Mouse (Mus musculus) MEL (cell line): ENCODE data around the gene Tex261. TPM values are rescaled to one million over a fixed set of nuclear protein-coding genes. Genes with fewer than 3 reads are reported as not detected.
A peak's percentile ranks its signal among the peaks of the same experiment; 100 is the strongest.

Experiments used
- DNase-seq: peaks from one replicate; pipeline ENCODE4 v3.0.0; 2011; ENCODE audit warnings: low read depth, low spot score
- H3K27ac ChIP-seq: 2 replicates; pipeline ENCODE4 v1.5.1; 2012; ENCODE audit warnings: low read depth, mild to moderate bottlenecking, control low read depth, low read length, moderate library complexity; ENCODE audit not compliant: control insufficient read depth
- H3K27me3 ChIP-seq, 2 experiments: fragments of 150-350 bp in 1 of 2; sonication (generic) in 1 of 2; 2 replicates each; pipeline ENCODE4 v1.6.1; 2012; ENCODE audit warnings: low read length in 2 of 2, mild to moderate bottlenecking in 2 of 2, improper control_type of control experiment in 1 of 2, moderate library complexity in 1 of 2; ENCODE audit not compliant: insufficient read depth in 2 of 2, control insufficient read depth in 1 of 2
- H3K36me3 ChIP-seq, 2 experiments: 2 replicates each; pipeline ENCODE4 v1.6.1; 2012 to 2014; ENCODE audit warnings: low read length in 2 of 2, improper control_type of control experiment in 1 of 2, inconsistent platforms in 1 of 2, mild to moderate bottlenecking in 1 of 2; ENCODE audit not compliant: insufficient read depth in 2 of 2, control insufficient read depth in 1 of 2
- H3K4me1 ChIP-seq, 2 experiments: fragments of 150-350 bp in 1 of 2; sonication (generic) in 1 of 2; 2 replicates each; pipeline ENCODE4 v1.6.1; 2012; ENCODE audit warnings: low read length in 2 of 2, improper control_type of control experiment in 1 of 2, mild to moderate bottlenecking in 1 of 2; ENCODE audit not compliant: insufficient read depth in 2 of 2, control insufficient read depth in 1 of 2
- H3K4me3 ChIP-seq, 2 experiments: fragments of 150-350 bp in 1 of 2; sonication (generic) in 1 of 2; 2 replicates each; pipeline ENCODE4 v1.5.1; 2012; ENCODE audit warnings: low read depth in 2 of 2, low read length in 2 of 2, mild to moderate bottlenecking in 2 of 2, moderate library complexity in 2 of 2, control low read depth in 1 of 2, improper control_type of control experiment in 1 of 2; ENCODE audit not compliant: control insufficient read depth in 1 of 2, insufficient read depth in 1 of 2
- H3K79me2 ChIP-seq: 2 replicates; pipeline ENCODE4 v1.6.1; 2012; ENCODE audit warnings: mild to moderate bottlenecking, low read length, moderate library complexity; ENCODE audit not compliant: control insufficient read depth, poor library complexity, insufficient read depth
- H3K9ac ChIP-seq: 2 replicates; pipeline ENCODE4 v1.6.1; 2012; ENCODE audit warnings: low read depth, mild to moderate bottlenecking, control low read depth, low read length, moderate library complexity; ENCODE audit not compliant: control insufficient read depth, poor library complexity, severe bottlenecking
- H3K9me3 ChIP-seq: fragments of 150-350 bp; sonication (generic); replicated peaks from 2 replicates; pipeline ENCODE4 v1.6.1; 2012; ENCODE audit warnings: mild to moderate bottlenecking, low read length, improper control_type of control experiment, moderate library complexity; ENCODE audit not compliant: insufficient read depth
- CHD1 ChIP-seq: IDR thresholded peaks from 2 replicates; pipeline ENCODE4 v1.6.1; 2012; ENCODE audit warnings: low read depth, mild to moderate bottlenecking, inconsistent platforms, low read length, improper control_type of control experiment
- CHD2 ChIP-seq: IDR thresholded peaks from 2 replicates; pipeline ENCODE4 v1.6.1; 2011; ENCODE audit warnings: low read length, improper control_type of control experiment
- CTCF ChIP-seq, 3 experiments: IDR thresholded peaks in 2 of 3; conservative IDR thresholded peaks in 1 of 3; 2 replicates each; pipeline ENCODE4 v1.5.1; 2011 to 2012; ENCODE audit warnings: low read length in 3 of 3, low read depth in 2 of 3, mild to moderate bottlenecking in 2 of 3, improper control_type of control experiment in 1 of 3, inconsistent platforms in 1 of 3, mixed read lengths in 1 of 3, moderate library complexity in 1 of 3; ENCODE audit not compliant: control insufficient read depth in 1 of 3, insufficient read depth in 1 of 3, poor library complexity in 1 of 3, severe bottlenecking in 1 of 3
- E2F4 ChIP-seq: IDR thresholded peaks from 2 replicates; pipeline ENCODE4 v1.6.1; 2011; ENCODE audit warnings: low read depth, low read length, improper control_type of control experiment, borderline replicate concordance
- ELF1 ChIP-seq: IDR thresholded peaks from 2 replicates; pipeline ENCODE4 v1.6.1; 2014; ENCODE audit warnings: low read depth, mild to moderate bottlenecking, inconsistent platforms, low read length, improper control_type of control experiment, moderate library complexity
- EP300 ChIP-seq, 2 experiments: IDR thresholded peaks; 2 replicates each; pipeline ENCODE4 v1.6.1; 2011; ENCODE audit warnings: improper control_type of control experiment in 2 of 2, low read length in 2 of 2, low read depth in 1 of 2, mild to moderate bottlenecking in 1 of 2
- GATA1 ChIP-seq: IDR thresholded peaks from 2 replicates; pipeline ENCODE4 v1.6.1; 2011; ENCODE audit warnings: low read depth, low read length, improper control_type of control experiment
- KAT2A ChIP-seq: conservative IDR thresholded peaks from 2 replicates; pipeline ENCODE4 v1.6.1; 2012; ENCODE audit warnings: low read depth, low read length, improper control_type of control experiment, inconsistent platforms
- MAFK ChIP-seq: IDR thresholded peaks from 2 replicates; pipeline ENCODE4 v1.6.1; 2011; ENCODE audit warnings: low read depth, mild to moderate bottlenecking, low read length, improper control_type of control experiment, borderline replicate concordance
- MEF2A ChIP-seq: IDR thresholded peaks from 2 replicates; pipeline ENCODE4 v1.6.1; 2014; ENCODE audit warnings: low read depth, mild to moderate bottlenecking, inconsistent platforms, low read length, improper control_type of control experiment; ENCODE audit not compliant: poor library complexity, insufficient replicate concordance, severe bottlenecking; ENCODE audit errors: extremely low read depth
- MYB ChIP-seq: IDR thresholded peaks from 2 replicates; pipeline ENCODE4 v1.6.1; 2011; ENCODE audit warnings: mild to moderate bottlenecking, low read depth, low read length, improper control_type of control experiment
- MYC ChIP-seq: IDR thresholded peaks from 2 replicates; pipeline ENCODE4 v1.6.1; 2011; ENCODE audit warnings: low read depth, mild to moderate bottlenecking, low read length, improper control_type of control experiment, moderate library complexity
- NELFE ChIP-seq: IDR thresholded peaks from 2 replicates; pipeline ENCODE4 v1.6.1; 2011; ENCODE audit warnings: low read depth, low read length, improper control_type of control experiment
- POLR2AphosphoS2 ChIP-seq: IDR thresholded peaks from 2 replicates; pipeline ENCODE4 v1.6.1; 2011; ENCODE audit warnings: low read length, improper control_type of control experiment
- RAD21 ChIP-seq: IDR thresholded peaks from 2 replicates; pipeline ENCODE4 v1.6.1; 2011; ENCODE audit warnings: mild to moderate bottlenecking, low read depth, low read length, improper control_type of control experiment
- RCOR1 ChIP-seq: IDR thresholded peaks from 2 replicates; pipeline ENCODE4 v1.6.1; 2012; ENCODE audit warnings: low read depth, mild to moderate bottlenecking, inconsistent platforms, low read length, improper control_type of control experiment
- SIN3A ChIP-seq: IDR thresholded peaks from 2 replicates; pipeline ENCODE4 v1.6.1; 2012; ENCODE audit warnings: low read length, improper control_type of control experiment, inconsistent platforms
- SMC3 ChIP-seq: IDR thresholded peaks from 2 replicates; pipeline ENCODE4 v1.6.1; 2011; ENCODE audit warnings: low read depth, low read length, improper control_type of control experiment
- TAL1 ChIP-seq: IDR thresholded peaks from 2 replicates; pipeline ENCODE4 v1.6.1; 2012; ENCODE audit warnings: mild to moderate bottlenecking, inconsistent platforms, low read length, moderate library complexity, mixed read lengths
- TCF12 ChIP-seq: IDR thresholded peaks from 2 replicates; pipeline ENCODE4 v1.6.1; 2014; ENCODE audit warnings: low read depth, mild to moderate bottlenecking, inconsistent platforms, low read length, improper control_type of control experiment, moderate library complexity
- UBTF ChIP-seq: IDR thresholded peaks from 2 replicates; pipeline ENCODE4 v1.6.1; 2012; ENCODE audit warnings: low read depth, mild to moderate bottlenecking, inconsistent platforms, low read length, improper control_type of control experiment, moderate library complexity, borderline replicate concordance; ENCODE audit not compliant: insufficient read depth
- ZC3H11A ChIP-seq: IDR thresholded peaks from 2 replicates; pipeline ENCODE4 v1.6.1; 2012; ENCODE audit warnings: low read depth, mild to moderate bottlenecking, inconsistent platforms, low read length, improper control_type of control experiment
- ZKSCAN1 ChIP-seq: IDR thresholded peaks from 2 replicates; pipeline ENCODE4 v1.6.1; 2012; ENCODE audit warnings: low read depth, mild to moderate bottlenecking, inconsistent platforms, low read length, improper control_type of control experiment, moderate library complexity
- ZMIZ1 ChIP-seq: IDR thresholded peaks from 2 replicates; pipeline ENCODE4 v1.6.1; 2012; ENCODE audit warnings: low read depth, mild to moderate bottlenecking, inconsistent platforms, low read length, improper control_type of control experiment, moderate library complexity
- polyA plus RNA-seq, 2 experiments: library from polyadenylated mRNA; stranded (reverse) in 1 of 2; unstranded in 1 of 2; fragments of >175 nt in 1 of 2; fragments of >200 nt in 1 of 2; gene quantifications; 2 replicates each; pipeline versions ENCODE4 v1.2.1 to v1.2.4; 2012; ENCODE audit warnings: low replicate concordance in 2 of 2, low read depth in 1 of 2; ENCODE audit not compliant: insufficient read length in 2 of 2, insufficient read depth in 1 of 2, missing spikeins in 1 of 2
- total RNA-seq: library from RNA; depleted of rRNA; stranded (reverse); fragments of 300-350 nt; gene quantifications from 2 replicates; pipeline ENCODE4 v1.2.3, GENCODE M21; 2012

Gene Tex261
- total and polyA plus RNA-seq, 3 experiments = 56.2 to 104 TPM; not detected in 1

- Histone ChIP-seq H3K9me3 (no peaks in the 10 kb centered on the region), H3K4me3 (no peak overlapping the region), H3K27ac (no peak overlapping the region), H3K79me2 (no peaks in the 10 kb centered on the region), H3K27me3 (no peaks in the 10 kb centered on the region; a peak in 1 of 4 replicates), H3K9ac (no peak overlapping the region), H3K4me1 (no peaks in the 10 kb centered on the region), H3K36me3 (no peaks in the 10 kb centered on the region)
- TF ChIP-seq NELFE (no peak), GATA1 (no peak), KAT2A (no peak), MYC (no peak), RCOR1 (no peak), TAL1 (no peak), SIN3A (no peak), MYB (no peak), EP300 (IDR thresholded peaks at IDR 0.05; ENCODE audit: low read depth in 1 of 2, low read length in 2 of 2) (no peak)
- no peak for DNase-seq
Measured at GRCm38 (mm10) chr6:83729350-83729970, 46.2 kb downstream of the Tex261 start.

DNA sequence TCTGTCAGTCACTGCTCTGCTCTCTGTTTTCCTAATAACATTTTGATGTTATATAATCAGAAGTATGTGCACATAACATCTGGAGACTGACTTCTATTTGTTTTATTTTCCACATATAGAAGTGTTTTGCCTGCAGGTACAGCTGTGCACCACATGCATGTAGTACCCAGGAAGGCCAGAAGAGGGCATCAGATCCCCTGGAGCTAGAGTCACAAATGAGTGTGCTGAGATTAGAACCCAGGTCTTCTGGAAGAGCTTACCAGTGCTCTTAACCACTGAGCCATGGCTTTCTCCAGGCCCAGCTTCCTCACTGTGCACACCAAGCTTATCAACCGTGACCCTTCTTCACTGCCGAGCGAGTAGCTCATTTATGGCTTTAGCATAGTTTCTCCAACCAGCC, 47.1 kb downstream of the Tex261 start:
- H3K36me3 ChIP-seq = no peaks in the 10 kb centered on the region
- DNase-seq = peak; percentile 68

More for the DNA sequence above, 47.1 kb downstream of the Tex261 start:
- Histone ChIP-seq H3K27me3 (peaks cover 0 to under 1% of the 10 kb centered on the region in 2 experiments; a peak in 2 of 4 replicates), H3K4me3 (no peak overlapping the region), H3K79me2 (no peaks in the 10 kb centered on the region), H3K9ac (no peak overlapping the region), H3K9me3 (no peaks in the 10 kb centered on the region), H3K27ac (no peak overlapping the region), H3K4me1 (no peaks in the 10 kb centered on the region)
- TF ChIP-seq MAFK (no peak), ZMIZ1 (no peak), TAL1 (no peak), GATA1 (no peak), SMC3 (peak; percentile 48), CTCF (IDR thresholded peaks at IDR 0.05 in 2 of 3, conservative IDR thresholded peaks at IDR 0.05 in 1 of 3; ENCODE audit: control insufficient read depth in 1 of 3, insufficient read depth in 1 of 3, low read depth in 2 of 3, low read length in 3 of 3, poor library complexity in 1 of 3, severe bottlenecking in 1 of 3) (peak; percentile 67 to 96 (median 67)), ZC3H11A (no peak), CHD2 (no peak), TCF12 (no peak), RAD21 (peak; percentile 14; the same call in 1 of the 2 replicates), POLR2AphosphoS2 (no peak), E2F4 (no peak), UBTF (no peak), MYC (no peak), ZKSCAN1 (no peak), MEF2A (no peak), CHD1 (no peak), ELF1 (no peak)
